Mouse (Mus musculus): ENCODE data around the gene Nek8. TPM values are rescaled to one million over a fixed set of nuclear protein-coding genes. Genes with fewer than 3 reads are reported as not detected.
"Not testable (repeated sequence)": the region's sequence is repeated elsewhere in the genome, so short reads cannot be mapped to it uniquely, and the experiment has no call there.

Nek8 gene
- polyA plus RNA-seq, 1 experiment from 2014 or later, result 6.4 TPM

DNA sequence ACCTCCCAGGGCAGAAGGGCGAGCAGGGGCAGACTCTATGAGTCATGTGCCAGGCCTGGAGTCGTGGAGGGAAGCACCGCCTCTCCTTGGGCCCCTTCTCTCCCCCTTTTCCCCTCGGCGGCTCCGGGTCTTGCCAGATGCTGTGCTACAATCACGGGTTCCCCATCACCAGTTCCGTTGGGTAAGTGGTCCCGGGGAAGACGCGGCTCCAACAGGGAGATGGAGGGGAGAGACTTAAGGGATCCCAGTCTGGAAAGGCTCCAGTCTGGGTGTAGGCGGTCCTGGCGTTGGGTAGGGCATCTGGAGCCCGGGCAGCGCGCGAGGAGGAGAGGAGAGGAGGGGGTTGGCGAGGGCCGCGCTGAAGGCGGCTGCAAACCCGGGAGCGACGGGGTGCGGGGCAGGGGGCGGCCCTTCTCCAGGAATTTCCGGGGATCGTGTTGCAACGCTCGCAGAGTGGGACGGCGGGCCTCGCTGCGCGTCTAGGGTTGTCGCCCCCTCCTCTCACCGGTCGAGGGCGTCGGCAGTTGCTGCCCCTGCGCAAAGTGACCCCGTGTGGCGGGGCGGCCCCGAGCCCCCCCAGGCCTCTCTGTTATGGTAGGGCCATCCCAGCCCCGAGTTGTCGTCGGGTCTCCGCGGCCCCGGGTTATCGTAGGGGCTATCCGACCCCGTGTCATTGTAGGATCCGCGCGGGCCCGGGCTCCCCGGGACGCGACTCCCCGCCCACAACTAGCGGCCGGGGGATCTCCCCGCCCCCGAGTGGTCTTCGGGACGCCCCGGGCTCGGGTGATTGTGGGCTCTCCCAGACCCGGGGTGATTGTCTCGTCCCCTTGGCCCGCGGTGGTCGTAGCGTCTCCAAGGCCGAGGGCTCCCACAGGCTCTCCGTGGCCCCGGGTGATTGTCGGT, 12.1 kb upstream of the Nek8 start, which contains the start of gene Rab34:
TSS of gene Rab34 (plus strand) at position 100 of the 903 bp plus-strand sequence.
- peak; percentile 97 for DNase-seq (ENCODE audit: low spot score, missing footprints)
- Histone ChIP-seq H3K27ac (ENCODE audit: low read depth, low read length) (peak within 1 kb of the TSS; percentile 91), H3K9ac (ENCODE audit: low read length) (peak within 1 kb of the TSS; percentile 81), H3K9me3 (ENCODE audit: control insufficient read depth, low read length) (no peaks in the 10 kb centered on the region), H3K36me3 (ENCODE audit: control insufficient read depth, insufficient read depth, low read length) (peaks cover 9% of the 10 kb centered on the region), H3K27me3 (ENCODE audit: control insufficient read depth, insufficient read depth, low read length) (no peaks in the 10 kb centered on the region), H3K4me2 (peak within 1 kb of the TSS; percentile 64), H3K4me3 (ENCODE audit: low read depth, low read length) (peak within 1 kb of the TSS; percentile 54), H3K4me1 (ENCODE audit: control insufficient read depth, insufficient read depth, low read length) (peaks cover 10% of the 10 kb centered on the region)
- under 1% methylated on average over 79 of the region's 80 CpGs for WGBS
- ATAC-seq (ENCODE audit: low FRiP score), result peak; percentile 75

DNA sequence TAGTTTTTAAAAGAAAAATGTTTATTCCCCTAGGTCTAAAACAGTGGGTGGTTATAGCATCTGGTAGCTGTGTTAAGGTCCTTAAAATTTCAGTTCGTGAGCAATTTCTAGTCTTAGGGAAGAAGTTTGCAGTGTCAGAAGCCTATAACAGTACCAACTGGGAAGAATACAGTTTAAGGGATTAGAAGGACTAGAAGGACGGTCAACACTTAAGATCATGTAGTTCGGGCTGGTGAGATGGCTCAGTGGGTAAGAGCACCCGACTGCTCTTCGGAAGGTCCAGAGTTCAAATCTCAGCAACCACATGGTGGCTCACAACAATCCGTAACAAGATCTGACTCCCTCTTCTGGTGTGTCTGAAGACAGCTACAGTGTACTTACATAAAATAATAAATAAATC, 8.2 kb upstream of the Nek8 start:
- DNase-seq (ENCODE audit: low spot score, missing footprints); H3K27me3 ChIP-seq (ENCODE audit: control insufficient read depth, insufficient read depth, low read length); H3K27ac ChIP-seq (ENCODE audit: low read depth, low read length); ATAC-seq (ENCODE audit: low FRiP score); H3K9me3 ChIP-seq (ENCODE audit: control insufficient read depth, low read length); H3K4me2 ChIP-seq; H3K9ac ChIP-seq (ENCODE audit: low read length); H3K4me3 ChIP-seq (ENCODE audit: low read depth, low read length): not testable (repeated sequence)
- peaks cover 23% of the 10 kb centered on the region for H3K4me1 ChIP-seq (ENCODE audit: control insufficient read depth, insufficient read depth, low read length)
- peaks cover 13% of the 10 kb centered on the region for H3K36me3 ChIP-seq (ENCODE audit: control insufficient read depth, insufficient read depth, low read length)
- 97% methylated on average over 6 of the region's 6 CpGs for WGBS

DNA sequence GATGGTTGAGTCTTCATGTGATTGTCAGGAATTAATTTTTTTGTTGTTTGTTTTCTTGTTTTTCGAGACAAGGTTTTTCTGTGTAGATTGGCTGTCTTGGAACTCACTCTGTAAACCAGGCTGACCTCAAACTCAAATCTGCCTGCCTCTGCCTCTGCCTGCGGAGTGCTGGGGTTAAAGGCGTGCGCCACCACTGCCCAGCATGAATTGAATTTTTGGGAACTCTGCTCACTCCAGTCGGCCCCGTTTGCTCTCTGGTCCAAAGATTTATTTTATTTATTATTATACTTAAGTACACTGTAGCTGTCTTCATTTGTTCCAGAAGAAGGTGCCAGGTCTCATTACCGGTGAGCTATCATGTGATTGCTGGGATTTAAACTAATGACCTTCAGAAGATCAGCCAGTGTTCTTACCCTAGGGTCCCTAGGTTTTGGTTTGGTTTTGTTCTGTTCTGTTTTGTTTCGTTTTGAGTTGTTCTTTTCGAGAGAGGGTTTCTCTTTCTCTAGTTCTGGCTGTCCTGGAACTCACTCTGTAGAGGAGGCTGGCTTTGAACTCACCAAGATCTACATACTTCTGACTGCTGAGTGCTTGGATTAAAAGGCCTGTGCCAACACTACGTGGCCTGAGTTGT, 7.5 kb upstream of the Nek8 start:
- peak; percentile 10; the same call in 1 of the 2 replicates for ATAC-seq (ENCODE audit: low FRiP score)
- H3K9ac ChIP-seq (ENCODE audit: low read length), result no peak overlapping the region; the same call in 1 of the 2 replicates

DNA sequence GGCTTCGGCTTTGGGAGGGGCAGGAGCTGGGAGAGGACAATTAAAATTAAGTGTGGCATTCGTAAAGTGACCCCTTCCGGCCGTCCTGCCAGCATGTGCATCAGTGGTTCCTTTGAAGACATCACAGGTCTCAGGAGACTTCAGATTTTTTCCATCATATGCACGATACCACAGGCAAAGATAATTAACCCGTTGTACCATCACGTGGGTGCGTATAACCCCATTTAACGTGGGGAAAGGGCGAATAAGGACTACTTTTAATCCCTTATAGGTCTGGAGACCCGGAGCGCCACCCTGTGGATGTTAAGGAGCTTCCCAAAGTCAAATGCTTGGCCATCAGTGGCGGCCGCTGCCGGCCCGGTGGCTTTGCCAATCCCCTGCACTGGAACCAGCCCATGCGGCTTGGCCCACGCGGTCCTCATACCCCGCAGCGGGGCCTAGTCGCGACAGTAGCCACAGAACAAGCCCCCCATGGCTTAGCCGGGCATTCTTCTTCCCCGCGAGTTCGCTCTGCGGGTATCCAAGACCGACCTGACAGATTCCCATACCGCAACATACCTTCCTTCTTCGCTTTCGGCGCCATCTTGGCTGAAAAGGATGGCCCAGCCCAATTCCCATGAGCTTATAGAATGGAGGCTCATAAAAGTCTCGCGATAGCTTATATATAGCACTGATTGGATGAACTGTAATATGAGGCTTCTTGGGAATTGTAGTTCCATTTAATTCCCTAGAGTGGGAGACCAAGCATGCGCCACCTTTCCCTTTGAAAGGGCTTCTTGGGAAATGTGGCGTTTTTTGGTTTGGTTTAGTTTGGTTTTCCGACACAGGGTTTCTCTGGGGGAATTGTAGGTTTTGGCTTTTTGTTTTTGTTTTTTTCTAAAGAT, 6.7 kb upstream of the Nek8 start, which contains the start of gene Rpl23a:
TSS of gene Rpl23a (minus strand) at position 624 of the 884 bp plus-strand sequence.
- WGBS, result under 1% methylated on average over 38 of the region's 38 CpGs
- Histone ChIP-seq H3K36me3 (ENCODE audit: control insufficient read depth, insufficient read depth, low read length) (peaks cover 13% of the 10 kb centered on the region), H3K27me3 (ENCODE audit: control insufficient read depth, insufficient read depth, low read length) (no peaks in the 10 kb centered on the region), H3K4me3 (ENCODE audit: low read depth, low read length) (peak within 1 kb of the TSS; percentile 94), H3K9ac (ENCODE audit: low read length) (peak within 1 kb of the TSS; percentile 95), H3K9me3 (ENCODE audit: control insufficient read depth, low read length) (no peaks in the 10 kb centered on the region), H3K27ac (ENCODE audit: low read depth, low read length) (peak within 1 kb of the TSS; percentile 91), H3K4me1 (ENCODE audit: control insufficient read depth, insufficient read depth, low read length) (peaks cover 34% of the 10 kb centered on the region), H3K4me2 (peak within 1 kb of the TSS; percentile 77)
- DNase-seq (ENCODE audit: low spot score, missing footprints) (peak; percentile 98), ATAC-seq (ENCODE audit: low FRiP score) (peak; percentile 91)

More for the DNA sequence above, 7.5 kb upstream of the Nek8 start:
- Histone ChIP-seq H3K27me3 (ENCODE audit: control insufficient read depth, insufficient read depth, low read length) (no peaks in the 10 kb centered on the region), H3K9me3 (ENCODE audit: control insufficient read depth, low read length) (no peaks in the 10 kb centered on the region), H3K4me1 (ENCODE audit: control insufficient read depth, insufficient read depth, low read length) (peaks cover 29% of the 10 kb centered on the region), H3K4me3 (ENCODE audit: low read depth, low read length) (peak overlapping the region; percentile 94; the same call in 1 of the 2 replicates), H3K27ac (ENCODE audit: low read depth, low read length) (no peak overlapping the region), H3K36me3 (ENCODE audit: control insufficient read depth, insufficient read depth, low read length) (peaks cover 13% of the 10 kb centered on the region), H3K4me2 (peak overlapping the region; percentile 32)
- no peak for DNase-seq (ENCODE audit: low spot score, missing footprints)
- WGBS, result 61% methylated on average over 10 of the region's 10 CpGs

DNA sequence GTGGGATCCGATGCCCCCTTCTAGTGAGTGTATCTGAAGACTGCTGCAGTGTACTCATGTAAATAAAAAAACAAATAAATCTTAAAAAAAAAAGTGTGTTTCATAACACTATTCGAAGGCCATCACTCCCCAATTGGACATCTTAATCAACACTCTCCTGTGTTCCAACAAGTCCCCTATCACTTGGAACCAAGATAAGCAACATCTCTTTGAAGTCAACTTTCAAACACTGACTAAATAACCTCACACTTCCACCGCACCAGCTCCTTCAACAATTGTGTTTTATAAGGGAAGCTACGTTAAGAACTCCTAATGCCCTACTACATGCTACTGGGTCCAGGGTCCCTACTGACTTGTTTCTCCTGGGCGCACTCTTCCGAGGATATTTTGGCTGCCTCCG, 6.0 kb upstream of the Nek8 start:
- H3K4me3 ChIP-seq (ENCODE audit: low read depth, low read length), result peak overlapping the region; percentile 94
- H3K27ac ChIP-seq (ENCODE audit: low read depth, low read length), result no peak overlapping the region
- peak overlapping the region; percentile 95 for H3K9ac ChIP-seq (ENCODE audit: low read length)
- WGBS, result 12% methylated on average over 7 of the region's 7 CpGs
- H3K27me3 ChIP-seq (ENCODE audit: control insufficient read depth, insufficient read depth, low read length), result no peaks in the 10 kb centered on the region
- H3K4me1 ChIP-seq (ENCODE audit: control insufficient read depth, insufficient read depth, low read length), result peaks cover 34% of the 10 kb centered on the region
- H3K4me2 ChIP-seq, result peak overlapping the region; percentile 77
- ATAC-seq (ENCODE audit: low FRiP score) (no peak), DNase-seq (ENCODE audit: low spot score, missing footprints) (no peak)
- no peaks in the 10 kb centered on the region for H3K9me3 ChIP-seq (ENCODE audit: control insufficient read depth, low read length)
- peaks cover 13% of the 10 kb centered on the region for H3K36me3 ChIP-seq (ENCODE audit: control insufficient read depth, insufficient read depth, low read length)

DNA sequence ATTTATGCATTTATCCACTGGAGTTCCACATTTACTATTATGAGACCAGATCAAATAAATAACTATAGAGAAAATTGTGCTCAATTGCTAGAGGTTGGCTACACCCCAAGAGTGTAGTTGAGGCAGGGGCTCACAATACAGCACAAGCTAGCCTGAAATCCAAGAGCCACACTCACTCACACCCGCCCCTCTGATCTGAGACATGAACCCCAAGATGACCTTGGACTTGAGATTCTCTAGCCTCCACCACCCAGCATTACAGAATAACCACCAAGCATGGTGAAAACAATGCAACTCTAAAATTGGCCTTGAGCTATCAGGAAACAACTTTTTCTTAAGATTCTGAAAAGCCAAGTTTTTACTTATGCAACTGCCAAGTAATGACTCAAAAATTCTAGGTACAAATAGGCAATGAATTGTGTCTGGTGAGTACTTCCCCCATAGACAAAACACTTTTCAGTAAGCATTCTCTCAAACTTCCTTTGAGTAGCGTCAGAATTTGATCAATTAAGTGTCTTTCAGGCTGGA, 5.4 kb upstream of the Nek8 start:
- DNase-seq (ENCODE audit: low spot score, missing footprints) (no peak), ATAC-seq (ENCODE audit: low FRiP score) (no peak)
- Histone ChIP-seq H3K4me3 (ENCODE audit: low read depth, low read length) (peak overlapping the region; percentile 94), H3K4me2 (peak overlapping the region; percentile 77), H3K27ac (ENCODE audit: low read depth, low read length) (no peak overlapping the region), H3K9me3 (ENCODE audit: control insufficient read depth, low read length) (no peaks in the 10 kb centered on the region), H3K9ac (ENCODE audit: low read length) (peak overlapping the region; percentile 95; the same call in 1 of the 2 replicates), H3K4me1 (ENCODE audit: control insufficient read depth, insufficient read depth, low read length) (peaks cover 39% of the 10 kb centered on the region), H3K27me3 (ENCODE audit: control insufficient read depth, insufficient read depth, low read length) (no peaks in the 10 kb centered on the region), H3K36me3 (ENCODE audit: control insufficient read depth, insufficient read depth, low read length) (peaks cover 13% of the 10 kb centered on the region)
- 50% methylated on average over 2 of the region's 2 CpGs for WGBS

DNA sequence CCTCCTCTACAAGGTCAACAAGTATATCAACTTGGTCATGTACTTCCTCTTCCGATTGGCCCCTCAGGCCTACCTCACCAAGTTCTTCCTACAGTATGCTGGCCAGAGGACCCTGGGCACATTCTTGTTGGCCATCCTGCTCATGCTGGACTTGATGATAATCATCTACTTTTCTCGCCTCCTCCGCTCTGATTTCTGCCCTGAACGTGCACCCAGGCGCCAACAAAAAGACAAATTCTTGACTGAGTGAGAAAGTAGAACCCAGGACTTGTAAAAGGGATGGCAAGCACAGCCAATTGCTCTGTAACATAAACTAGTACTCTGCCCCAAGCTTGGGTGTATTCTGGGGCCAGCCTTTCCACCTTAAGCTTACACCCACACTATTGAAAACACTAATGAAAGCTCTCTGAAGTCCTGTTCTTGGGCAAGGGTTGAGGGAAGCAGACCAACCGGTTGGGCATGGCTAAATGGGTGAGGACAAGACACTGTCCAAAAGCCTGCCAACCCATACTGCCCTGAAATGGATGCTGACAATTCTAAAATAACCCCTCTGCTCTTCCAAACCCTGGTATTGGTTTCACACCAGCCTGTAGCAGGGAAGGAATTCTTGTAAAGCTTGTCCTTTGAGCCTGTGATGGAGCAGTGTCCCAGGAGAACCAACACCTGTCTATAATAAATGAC, 3.7 kb upstream of the Nek8 start:
- H3K36me3 ChIP-seq (ENCODE audit: control insufficient read depth, insufficient read depth, low read length), result peaks cover 13% of the 10 kb centered on the region
- ATAC-seq (ENCODE audit: low FRiP score) (no peak), DNase-seq (ENCODE audit: low spot score, missing footprints) (no peak)
- H3K9ac ChIP-seq (ENCODE audit: low read length), result no peak overlapping the region
- no peaks in the 10 kb centered on the region for H3K9me3 ChIP-seq (ENCODE audit: control insufficient read depth, low read length)
- H3K4me1 ChIP-seq (ENCODE audit: control insufficient read depth, insufficient read depth, low read length), result peaks cover 45% of the 10 kb centered on the region
- no peak overlapping the region for H3K27ac ChIP-seq (ENCODE audit: low read depth, low read length)
- WGBS, result 83% methylated on average over 6 of the region's 6 CpGs
- no peaks in the 10 kb centered on the region for H3K27me3 ChIP-seq (ENCODE audit: control insufficient read depth, insufficient read depth, low read length)
- H3K4me3 ChIP-seq (ENCODE audit: low read depth, low read length), result no peak overlapping the region
- H3K4me2 ChIP-seq, result no peak overlapping the region

DNA sequence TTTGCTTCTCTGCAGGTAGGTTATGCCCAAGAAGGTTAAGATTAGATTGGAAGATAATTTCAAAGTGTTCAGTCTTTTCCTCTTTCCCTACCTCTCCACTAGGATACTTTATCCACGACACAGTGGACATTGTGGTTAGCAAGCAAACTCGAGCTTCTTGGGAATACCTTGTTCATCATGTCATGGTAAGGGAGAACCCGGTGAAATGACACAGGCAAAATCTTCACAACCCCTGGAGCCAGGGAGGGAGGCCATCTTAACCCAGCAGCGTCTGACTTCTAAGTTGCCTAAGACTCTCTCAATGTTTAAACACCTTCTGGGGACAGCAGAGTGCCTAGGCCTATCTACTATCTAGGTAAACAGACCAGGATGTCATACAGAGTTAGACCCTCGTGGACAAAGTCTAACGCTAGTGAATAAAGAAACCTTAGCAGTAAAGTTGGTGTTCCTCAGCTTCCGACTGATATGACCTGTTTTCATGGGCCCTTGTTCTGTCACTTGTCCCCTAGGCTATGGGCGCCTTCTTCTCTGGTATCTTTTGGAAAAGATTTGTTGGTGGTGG, 3.0 kb upstream of the Nek8 start:
- peak overlapping the region; percentile 71 for H3K9ac ChIP-seq (ENCODE audit: low read length)

More for the DNA sequence above, 3.0 kb upstream of the Nek8 start:
- Histone ChIP-seq H3K4me2 (peak overlapping the region; percentile 86), H3K36me3 (ENCODE audit: control insufficient read depth, insufficient read depth, low read length) (peaks cover 13% of the 10 kb centered on the region), H3K27ac (ENCODE audit: low read depth, low read length) (no peak overlapping the region; the same call in 1 of the 2 replicates), H3K27me3 (ENCODE audit: control insufficient read depth, insufficient read depth, low read length) (no peaks in the 10 kb centered on the region), H3K4me3 (ENCODE audit: low read depth, low read length) (peak overlapping the region; percentile 60), H3K9me3 (ENCODE audit: control insufficient read depth, low read length) (no peaks in the 10 kb centered on the region), H3K4me1 (ENCODE audit: control insufficient read depth, insufficient read depth, low read length) (peaks cover 45% of the 10 kb centered on the region)
- DNase-seq (ENCODE audit: low spot score, missing footprints), result peak; percentile 91
- no peak for ATAC-seq (ENCODE audit: low FRiP score)
- WGBS, result 40% methylated on average over 8 of the region's 8 CpGs
